Mouse (Mus musculus): ENCODE measurements around the gene Vmn1r227. TPM values are rescaled to one million over a fixed set of nuclear protein-coding genes. Genes with fewer than 3 reads are reported as not detected.

Vmn1r227 gene
- total RNA-seq (2021), result not detected
- long read RNA-seq, experiment 1, result 0 reads
- long read RNA-seq, experiment 2, result 0 reads

DNA sequence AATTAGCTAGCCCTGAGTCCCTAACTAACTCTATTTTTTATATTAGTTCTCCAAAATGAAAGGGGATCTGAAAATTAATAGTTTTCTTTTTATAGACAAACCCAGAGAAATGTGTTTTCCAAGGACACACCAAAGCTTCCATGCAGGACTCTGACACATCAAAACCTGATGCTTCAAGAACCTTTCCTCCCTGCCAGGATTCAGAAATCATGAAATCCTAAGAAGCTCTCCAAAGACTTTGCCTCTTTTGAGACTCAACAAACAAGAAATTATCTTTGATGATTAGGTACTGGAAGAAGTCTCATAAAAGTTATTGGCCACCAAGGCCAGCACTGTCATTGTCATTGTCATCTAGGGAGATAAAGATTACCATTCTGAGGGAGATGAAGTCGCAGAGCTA, at the start of gene Vmn1r227:
Gene Vmn1r227, plus strand, starts transcription at position 301 of the 400 bp plus-strand sequence.
- DNase-seq (ENCODE audit: low spot score in 2 of 2), result no peak

DNA sequence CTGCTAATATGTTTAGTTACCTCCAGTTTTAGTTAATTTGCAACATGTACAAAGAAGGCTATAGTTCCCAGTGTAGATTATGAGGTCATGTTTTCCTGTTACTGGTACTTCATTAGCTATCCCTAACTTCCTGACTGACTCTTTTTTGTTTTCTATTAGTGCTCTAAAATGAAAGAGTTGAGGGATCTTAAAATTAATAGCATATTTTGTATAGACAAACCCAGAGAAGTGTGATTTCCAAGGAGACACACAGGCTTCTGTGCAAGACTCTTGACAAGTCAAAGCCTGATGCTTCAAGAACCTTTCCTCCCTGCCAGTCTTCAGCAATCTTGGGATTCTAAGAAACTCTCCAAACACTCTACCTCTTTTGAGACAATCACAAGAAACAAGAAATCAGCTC, 47.1 kb upstream of the Vmn1r227 start, which contains the start of gene Vmn1r226:
Gene Vmn1r226, plus strand, starts transcription at position 301 of the 400 bp plus-strand sequence.
- no peak for DNase-seq (ENCODE audit: low spot score in 2 of 2)

DNA sequence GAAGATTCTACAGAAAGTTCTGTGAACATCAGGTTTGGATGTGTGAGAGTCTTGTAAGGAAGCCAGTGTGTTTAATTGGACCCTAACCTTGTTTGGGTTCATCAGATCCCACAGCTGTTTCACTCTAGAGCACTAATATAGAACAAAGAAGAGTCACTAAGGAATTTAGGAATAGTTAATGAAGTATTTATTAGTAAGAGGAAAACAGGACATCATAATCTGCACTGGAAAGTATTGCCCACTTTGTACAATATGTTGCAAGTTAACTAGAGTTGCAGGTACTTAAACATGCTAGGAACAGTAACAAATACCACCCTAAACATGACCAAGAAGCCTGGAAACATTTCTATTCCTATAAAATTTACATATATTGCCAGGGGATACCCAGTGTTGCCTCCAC, 56.4 kb downstream of the Vmn1r227 start, which contains the start of gene Vmn1r228:
Gene Vmn1r228, minus strand, starts transcription at position 101 of the 400 bp plus-strand sequence.
- no peak for DNase-seq (ENCODE audit: low spot score in 2 of 2)

Other genes starting within 250 kb of the Vmn1r227 start
- not detected for gene Vmn2r108, start 248.5 kb upstream of the Vmn1r227 start, total RNA-seq (2021)
- gene Vmn1r225, start 231.7 kb upstream of the Vmn1r227 start, total RNA-seq (2021), result not detected
- not detected for gene Vmn2r109, start 165.1 kb upstream of the Vmn1r227 start, total RNA-seq (2021)
- gene Vmn2r110, start 133.4 kb upstream of the Vmn1r227 start, total RNA-seq (2021), result not detected
- gene Fpr-rs3, start 105.0 kb upstream of the Vmn1r227 start, total RNA-seq (2021), result not detected
- gene Vmn1r226, start 47.0 kb upstream of the Vmn1r227 start, total RNA-seq (2021), result not detected
- not detected for gene Vmn1r228, start 56.3 kb downstream of the Vmn1r227 start, total RNA-seq (2021)
- gene Vmn1r229, start 81.7 kb downstream of the Vmn1r227 start, total RNA-seq (2021), result under 1 TPM; 0.05 TPM
- gene Vmn1r230, start 110.6 kb downstream of the Vmn1r227 start, total RNA-seq (2021), result not detected
- not detected for gene Vmn1r231, start 175.2 kb downstream of the Vmn1r227 start, total RNA-seq (2021)
- not detected for gene Vmn1r232, start 189.9 kb downstream of the Vmn1r227 start, total RNA-seq (2021)
- gene Ppp2r1a, start 215.5 kb downstream of the Vmn1r227 start, total RNA-seq (2021), result 100 to 1,000 TPM; 549 to 588 TPM